Mouse (Mus musculus) layer of hippocampus, adult 8-10 months (tissue): ENCODE measurements at regions not wholly inside any gene's neighbourhood (a gene's known extent, or its start where the extent isn't known, plus 50 kb on each side); places are given as distances from the start of the nearest gene placed in this dataset.

Experiments
- DNase-seq, 2 experiments: peaks; one replicate each; pipeline ENCODE4 v3.0.0; 2022; ENCODE audit warnings: low spot score in 2 of 2

DNA sequence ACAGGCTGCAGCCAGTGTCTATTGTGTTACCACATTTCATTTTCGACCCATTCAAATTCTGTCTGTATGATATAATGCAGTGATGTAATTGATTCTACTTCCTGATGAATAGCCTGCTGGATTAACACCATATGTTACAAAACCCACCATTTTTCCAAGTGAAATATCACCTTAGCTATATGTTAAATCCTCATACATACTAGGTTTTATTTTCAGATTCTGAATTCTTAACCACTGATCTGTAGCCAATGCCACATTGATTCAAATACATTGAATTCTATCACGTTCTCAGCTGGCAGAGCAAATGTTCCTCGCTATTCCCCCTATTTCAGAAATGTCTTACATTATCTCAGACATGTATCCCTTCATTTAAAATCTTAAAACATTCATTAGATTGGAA lies 60.4 kb upstream of the Prdx6b start:
- DNase-seq, result no peak

DNA sequence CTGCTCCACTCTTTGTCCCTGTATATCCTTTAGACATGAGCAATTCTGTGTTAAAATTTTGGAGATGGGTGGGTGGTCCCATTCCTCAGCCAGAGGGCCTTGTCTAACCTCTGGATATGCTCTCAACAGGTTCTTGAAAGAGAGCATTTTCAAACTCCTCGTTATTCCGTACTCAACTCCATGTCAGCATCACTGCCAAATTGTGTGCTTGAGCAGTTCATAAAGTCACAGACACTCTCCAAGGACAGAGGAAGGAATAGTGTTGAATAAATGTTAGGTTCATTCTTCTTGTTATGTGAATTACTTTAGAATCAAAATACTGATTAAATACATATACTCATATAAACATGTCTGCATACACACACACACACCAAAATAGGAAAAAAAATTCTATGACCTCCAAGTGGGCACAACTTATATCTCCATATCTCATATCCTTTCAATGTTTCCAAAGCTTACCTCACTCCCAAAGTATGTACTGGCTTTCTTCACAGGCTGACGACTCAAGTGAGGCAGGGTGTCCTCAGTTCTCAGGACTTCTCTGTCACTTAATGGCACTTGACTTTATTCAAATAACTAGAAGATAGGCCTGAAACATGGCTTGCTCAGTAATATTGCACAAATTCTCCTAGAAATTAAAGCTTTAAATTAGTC lies 75.9 kb upstream of the Pde1a start:
- no peak for DNase-seq

GRCm38 (mm10) chr2:80203486-80203885 lies 74.2 kb upstream of the Pde1a start:
- no peak for DNase-seq

DNA sequence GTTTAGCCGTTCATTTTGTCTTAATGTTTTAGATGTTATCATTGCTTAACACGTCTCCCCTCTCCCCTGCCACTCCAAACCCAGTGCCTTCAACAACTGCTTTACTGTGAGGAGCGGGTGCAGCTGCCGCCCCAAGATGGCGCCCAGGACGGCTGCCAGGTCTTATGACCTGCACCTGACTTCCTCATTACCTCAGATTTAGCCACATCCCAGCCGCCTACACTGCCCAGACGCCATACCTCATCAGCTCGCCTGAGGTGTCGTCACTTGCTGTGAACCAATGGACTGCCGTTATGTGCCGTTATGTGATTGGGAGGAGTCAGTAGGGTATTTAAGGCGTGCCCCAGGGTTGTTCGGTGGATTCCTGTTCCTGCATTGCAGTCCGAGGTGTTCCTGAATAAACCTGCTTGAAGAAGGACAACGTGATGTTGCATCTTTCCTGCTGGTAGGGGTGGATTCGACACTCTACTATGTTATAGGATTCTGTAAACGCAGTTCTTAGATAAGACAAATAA lies 66.7 kb upstream of the Pde1a start:
- no peak for DNase-seq

DNA sequence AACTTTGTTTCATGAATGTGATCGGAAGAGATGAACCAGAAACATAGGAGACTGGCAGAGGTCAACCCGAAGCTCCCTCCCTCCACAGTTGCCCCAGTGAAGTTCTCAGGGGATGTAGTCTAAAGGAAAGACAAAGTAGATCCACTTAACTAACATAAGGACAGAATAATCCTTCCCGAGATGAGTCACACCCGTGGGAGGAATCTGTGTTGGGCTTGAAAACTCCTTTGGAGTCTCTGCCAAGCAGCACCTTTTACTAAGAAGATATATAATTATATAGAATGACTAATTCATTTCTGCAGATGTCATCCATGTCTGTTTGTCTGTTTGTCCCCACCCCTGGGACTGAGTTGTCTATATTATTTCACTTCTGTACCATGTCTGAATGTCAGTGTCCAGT lies 59.1 kb upstream of the Pde1a start:
- peak; percentile 20 to 21 for DNase-seq

DNA sequence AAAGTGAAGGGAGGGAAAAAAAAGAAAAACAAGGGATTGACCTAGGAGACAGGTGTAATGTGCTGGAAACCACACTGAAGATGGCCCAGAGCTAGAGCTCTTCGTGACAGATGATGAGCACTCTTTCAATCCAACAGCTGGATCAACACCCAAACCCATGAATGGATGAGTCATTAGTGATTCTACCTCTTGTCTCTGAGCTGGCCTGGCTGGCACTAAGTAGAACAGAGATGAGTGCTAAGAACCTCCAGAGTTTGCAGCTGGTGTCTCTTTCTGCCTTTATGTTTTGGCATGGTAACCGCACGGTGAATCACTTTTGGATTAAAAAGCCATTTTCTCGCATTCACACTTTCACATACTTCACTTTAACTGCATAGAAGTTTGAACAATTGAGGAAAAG lies 57.6 kb upstream of the Pde1a start:
- DNase-seq, result no peak
